Mouse (Mus musculus): Measurements from ENCODE around the gene Trmt10b. TPM values are rescaled to one million over a fixed set of nuclear protein-coding genes. Genes with fewer than 3 reads are reported as not detected.
A peak's percentile ranks its signal among the peaks of the same experiment; 100 is the strongest.

Trmt10b gene
- total and polyA plus RNA-seq, 3 experiments: 2.0 to 29.0 (median 23.4) TPM

GRCm38 (mm10) chr4:45320159-45320816 lies 23.4 kb downstream of the Trmt10b start:
- peaks cover 39% of the 10 kb centered on the region for H3K36me3 ChIP-seq (replicated peaks)
- no peaks in the 10 kb centered on the region for H3K9me3 ChIP-seq (replicated peaks)
- peak; percentile 81 for ATAC-seq (ENCODE audit: extremely low read depth, insufficient number of reproducible peaks, low FRiP score, poor library complexity, severe bottlenecking)
- H3K4me3 ChIP-seq (ENCODE audit: low read depth, low read length): peak overlapping the region; percentile 100
- peak; percentile 92 for DNase-seq (ENCODE audit: low spot score)
- H3K27me3 ChIP-seq (ENCODE audit: insufficient read depth, low read length): no peaks in the 10 kb centered on the region; the same call in 1 of the 2 replicates
- TF ChIP-seq CTCF (IDR thresholded peaks at IDR 0.05; ENCODE audit: low read depth, low read length) (no peak), GATA2 (IDR thresholded peaks at IDR 0.05; ENCODE audit: borderline replicate concordance, low read depth, low read length) (no peak), TAL1 (conservative IDR thresholded peaks at IDR 0.05; ENCODE audit: low read depth, low read length) (no peak), GATA1 (IDR thresholded peaks at IDR 0.05; ENCODE audit: borderline replicate concordance, low read length) (no peak), POLR2AphosphoS5 (IDR thresholded peaks at IDR 0.05; ENCODE audit: insufficient replicate concordance, low read depth, low read length) (no peak)
- H3K4me1 ChIP-seq (ENCODE audit: insufficient read depth, low read depth, low read length): peaks cover 24% of the 10 kb centered on the region

DNA sequence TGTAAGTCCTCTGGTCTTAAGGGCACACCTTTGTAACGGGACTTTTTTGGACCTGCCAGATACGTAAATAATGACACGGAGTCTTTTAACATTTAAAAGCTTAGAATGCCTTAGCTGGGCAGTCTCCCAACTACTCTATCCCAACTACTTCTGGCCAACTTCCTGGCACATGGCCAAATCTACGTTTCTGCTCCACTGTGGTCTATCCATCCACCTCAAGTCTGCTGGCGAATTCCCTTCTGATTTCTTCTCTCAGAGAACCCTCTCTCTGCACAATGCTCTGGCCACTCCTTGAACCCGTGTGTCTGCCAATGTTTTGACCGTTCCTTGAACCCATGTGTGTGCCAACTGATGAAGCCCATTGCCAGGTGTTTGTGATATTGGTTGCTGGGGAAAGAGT lies 34.2 kb downstream of the Trmt10b start:
- Histone ChIP-seq H3K9me3 (replicated peaks) (peaks cover 4% of the 10 kb centered on the region), H3K4me1 (ENCODE audit: insufficient read depth, low read depth, low read length) (peaks cover 10% of the 10 kb centered on the region), H3K36me3 (replicated peaks) (no peaks in the 10 kb centered on the region), H3K27me3 (ENCODE audit: insufficient read depth, low read length) (peaks cover 33% of the 10 kb centered on the region), H3K4me3 (ENCODE audit: low read depth, low read length) (no peak overlapping the region)
- ATAC-seq (ENCODE audit: extremely low read depth, insufficient number of reproducible peaks, low FRiP score, poor library complexity, severe bottlenecking): no peak
- DNase-seq (ENCODE audit: low spot score): no peak
- no peak for TF ChIP-seq TAL1 (conservative IDR thresholded peaks at IDR 0.05; ENCODE audit: low read depth, low read length)
- no peak for TF ChIP-seq GATA2 (IDR thresholded peaks at IDR 0.05; ENCODE audit: borderline replicate concordance, low read depth, low read length)
- TF ChIP-seq GATA1 (IDR thresholded peaks at IDR 0.05; ENCODE audit: borderline replicate concordance, low read length): no peak
- no peak for TF ChIP-seq CTCF (IDR thresholded peaks at IDR 0.05; ENCODE audit: low read depth, low read length)
- no peak for TF ChIP-seq POLR2AphosphoS5 (IDR thresholded peaks at IDR 0.05; ENCODE audit: insufficient replicate concordance, low read depth, low read length)

- TF ChIP-seq GATA1 (IDR thresholded peaks at IDR 0.05; ENCODE audit: borderline replicate concordance, low read length) (no peak), GATA2 (IDR thresholded peaks at IDR 0.05; ENCODE audit: borderline replicate concordance, low read depth, low read length) (no peak), POLR2AphosphoS5 (IDR thresholded peaks at IDR 0.05; ENCODE audit: insufficient replicate concordance, low read depth, low read length) (no peak), TAL1 (conservative IDR thresholded peaks at IDR 0.05; ENCODE audit: low read depth, low read length) (no peak), CTCF (IDR thresholded peaks at IDR 0.05; ENCODE audit: low read depth, low read length) (no peak)
- Histone ChIP-seq H3K9me3 (replicated peaks) (peaks cover 4% of the 10 kb centered on the region), H3K36me3 (replicated peaks) (no peaks in the 10 kb centered on the region), H3K4me3 (ENCODE audit: low read depth, low read length) (no peak overlapping the region), H3K27me3 (ENCODE audit: insufficient read depth, low read length) (peaks cover 27% of the 10 kb centered on the region), H3K4me1 (ENCODE audit: insufficient read depth, low read depth, low read length) (peaks cover 10% of the 10 kb centered on the region)
- DNase-seq (ENCODE audit: low spot score): no peak
- ATAC-seq (ENCODE audit: extremely low read depth, insufficient number of reproducible peaks, low FRiP score, poor library complexity, severe bottlenecking): no peak
These were observed 35.5 kb downstream of the Trmt10b start for GRCm38 (mm10) chr4:45332466-45332865.

GRCm38 (mm10) chr4:45341226-45341625 lies 44.3 kb downstream of the Trmt10b start:
- DNase-seq (ENCODE audit: low spot score) (no peak), ATAC-seq (ENCODE audit: extremely low read depth, insufficient number of reproducible peaks, low FRiP score, poor library complexity, severe bottlenecking) (no peak)
- TF ChIP-seq GATA1 (IDR thresholded peaks at IDR 0.05; ENCODE audit: borderline replicate concordance, low read length) (no peak), CTCF (IDR thresholded peaks at IDR 0.05; ENCODE audit: low read depth, low read length) (no peak), POLR2AphosphoS5 (IDR thresholded peaks at IDR 0.05; ENCODE audit: insufficient replicate concordance, low read depth, low read length) (no peak)
- Histone ChIP-seq H3K36me3 (replicated peaks) (peaks cover 15% of the 10 kb centered on the region), H3K4me1 (ENCODE audit: insufficient read depth, low read depth, low read length) (peaks cover 20% of the 10 kb centered on the region), H3K9me3 (replicated peaks) (no peaks in the 10 kb centered on the region), H3K27me3 (ENCODE audit: insufficient read depth, low read length) (peaks cover 10% of the 10 kb centered on the region), H3K4me3 (ENCODE audit: low read depth, low read length) (peak overlapping the region; percentile 92)

DNA sequence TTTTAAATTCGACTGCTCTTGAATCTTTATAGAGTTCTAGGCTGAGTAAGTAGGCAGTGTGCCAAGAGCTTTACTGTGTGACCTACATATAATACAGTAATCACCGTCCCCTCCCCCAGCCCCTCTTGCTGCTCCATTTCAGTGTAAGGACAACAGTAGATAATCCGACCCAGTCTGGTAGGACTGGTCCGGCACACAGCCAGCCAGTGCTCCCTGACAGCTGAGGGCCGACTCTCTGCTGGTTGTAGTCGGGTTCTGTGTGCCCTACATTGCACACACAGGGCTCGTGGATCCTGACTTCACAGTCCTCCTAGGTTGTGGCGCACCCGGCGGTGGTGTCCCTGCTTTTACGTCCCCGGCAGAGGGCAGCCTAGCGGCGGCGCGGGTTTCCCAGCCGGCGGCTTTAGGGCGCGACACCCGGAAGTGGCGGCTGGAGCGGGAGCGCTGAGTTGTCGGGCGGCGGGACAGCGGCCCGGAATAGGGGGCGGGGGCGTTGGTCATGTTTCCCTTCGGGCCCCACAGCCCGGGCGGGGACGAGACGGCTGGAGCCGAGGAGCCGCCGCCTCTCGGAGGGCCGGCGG lies 44.8 kb downstream of the Trmt10b start, which contains the start of gene Dcaf10:
Dcaf10 (plus strand) TSS at position 433 of the 581 bp plus-strand sequence.
- H3K36me3 ChIP-seq (replicated peaks): peaks cover 19% of the 10 kb centered on the region
- H3K27me3 ChIP-seq (ENCODE audit: insufficient read depth, low read length): peaks cover 10% of the 10 kb centered on the region
- no peak for TF ChIP-seq CTCF (IDR thresholded peaks at IDR 0.05; ENCODE audit: low read depth, low read length)
- TF ChIP-seq GATA2 (IDR thresholded peaks at IDR 0.05; ENCODE audit: borderline replicate concordance, low read depth, low read length): no peak
- TF ChIP-seq TAL1 (conservative IDR thresholded peaks at IDR 0.05; ENCODE audit: low read depth, low read length): no peak
- TF ChIP-seq POLR2AphosphoS5 (IDR thresholded peaks at IDR 0.05; ENCODE audit: insufficient replicate concordance, low read depth, low read length): no peak
- TF ChIP-seq GATA1 (IDR thresholded peaks at IDR 0.05; ENCODE audit: borderline replicate concordance, low read length): no peak
- peaks cover 20% of the 10 kb centered on the region for H3K4me1 ChIP-seq (ENCODE audit: insufficient read depth, low read depth, low read length)
- peak within 1 kb of the TSS; percentile 92 for H3K4me3 ChIP-seq (ENCODE audit: low read depth, low read length)
- ATAC-seq (ENCODE audit: extremely low read depth, insufficient number of reproducible peaks, low FRiP score, poor library complexity, severe bottlenecking) (peak; percentile 61), DNase-seq (ENCODE audit: low spot score) (peak; percentile 90)
- no peaks in the 10 kb centered on the region for H3K9me3 ChIP-seq (replicated peaks)

GRCm38 (mm10) chr4:45342286-45343155 lies 45.6 kb downstream of the Trmt10b start, which contains the start of gene Exosc3:
Gene Exosc3 (minus strand): TSS chr4:45342732.
- no peaks in the 10 kb centered on the region for H3K9me3 ChIP-seq (replicated peaks)
- H3K4me1 ChIP-seq (ENCODE audit: insufficient read depth, low read depth, low read length): peaks cover 20% of the 10 kb centered on the region
- no peak for ATAC-seq (ENCODE audit: extremely low read depth, insufficient number of reproducible peaks, low FRiP score, poor library complexity, severe bottlenecking)
- H3K4me3 ChIP-seq (ENCODE audit: low read depth, low read length): peak within 1 kb of the TSS; percentile 92
- TF ChIP-seq CTCF (IDR thresholded peaks at IDR 0.05; ENCODE audit: low read depth, low read length): no peak
- TF ChIP-seq TAL1 (conservative IDR thresholded peaks at IDR 0.05; ENCODE audit: low read depth, low read length): no peak
- peak; percentile 67 for DNase-seq (ENCODE audit: low spot score)
- H3K27me3 ChIP-seq (ENCODE audit: insufficient read depth, low read length): peaks cover 8% of the 10 kb centered on the region; the same call in 1 of the 2 replicates
- H3K36me3 ChIP-seq (replicated peaks): peaks cover 27% of the 10 kb centered on the region

Data from G1E (cell line).